Mouse (Mus musculus): ENCODE measurements around the gene Cyp11a1.

GRCm38 (mm10) chr9:58014393-58015160 is 8.4 kb downstream of the Cyp11a1 start:
- TF ChIP-seq MAFK (IDR thresholded peaks at IDR 0.05; ENCODE audit: insufficient read depth, low read depth, low read length) (no peak), CHD2 (IDR thresholded peaks at IDR 0.05; ENCODE audit: low read depth, low read length) (no peak), ZC3H11A (IDR thresholded peaks at IDR 0.05; ENCODE audit: borderline replicate concordance, low read depth, low read length) (no peak), HCFC1 (IDR thresholded peaks at IDR 0.05; ENCODE audit: borderline replicate concordance, insufficient read depth, low read length) (no peak)

All from ES-E14 (cell line).